Mouse (Mus musculus) cerebellum, adult (tissue): ENCODE measurements at regions not wholly inside any gene's neighbourhood (a gene's known extent, or its start where the extent isn't known, plus 50 kb on each side); places are given as distances from the start of the nearest gene placed in this dataset.

Experiments used
- ATAC-seq: cut with Nextera tagmentation; 2 replicates; pipeline ENCODE4 v1.9.2; 2017; ENCODE audit warnings: mild to moderate bottlenecking, moderate library complexity, mixed read lengths; ENCODE audit not compliant: insufficient number of reproducible peaks, low FRiP score, low TSS enrichment

- ATAC-seq, result no peak
Measured at GRCm38 (mm10) chr9:60931290-60931689, 136.9 kb downstream of the Uaca start.

GRCm38 (mm10) chr9:60936937-60937336, 142.6 kb downstream of the Uaca start:
- no peak for ATAC-seq

- ATAC-seq, result no peak
Measured at GRCm38 (mm10) chr9:60939858-60940804, 145.8 kb downstream of the Uaca start.

GRCm38 (mm10) chr9:60947363-60947762, 153.0 kb downstream of the Uaca start:
- no peak for ATAC-seq

GRCm38 (mm10) chr9:60948531-60949070, 154.3 kb downstream of the Uaca start:
- no peak for ATAC-seq

GRCm38 (mm10) chr9:60950161-60950560, 155.8 kb downstream of the Uaca start:
- ATAC-seq, result no peak

- no peak for ATAC-seq
Measured at GRCm38 (mm10) chr9:60951071-60951561, 156.8 kb downstream of the Uaca start.

- ATAC-seq, result no peak
Measured at GRCm38 (mm10) chr9:60957438-60957837, 163.1 kb downstream of the Uaca start.

GRCm38 (mm10) chr9:60959537-60959936, 165.2 kb downstream of the Uaca start:
- ATAC-seq, result no peak

GRCm38 (mm10) chr9:60962086-60962485, 167.7 kb downstream of the Uaca start:
- no peak for ATAC-seq

- ATAC-seq, result no peak
Measured at GRCm38 (mm10) chr9:60965641-60966040, 171.3 kb downstream of the Uaca start.

- no peak for ATAC-seq
Measured at GRCm38 (mm10) chr9:60968281-60969031, 174.1 kb downstream of the Uaca start.

- no peak for ATAC-seq
Measured at GRCm38 (mm10) chr9:60972201-60972910, 178.0 kb downstream of the Uaca start.

- ATAC-seq, result no peak
Measured at GRCm38 (mm10) chr9:60974546-60974945, 180.2 kb downstream of the Uaca start.

- no peak for ATAC-seq
Measured at GRCm38 (mm10) chr9:60982383-60983085, 188.2 kb downstream of the Uaca start.

GRCm38 (mm10) chr9:60983246-60983645, 188.9 kb downstream of the Uaca start:
- ATAC-seq, result no peak

- no peak for ATAC-seq
Measured at GRCm38 (mm10) chr9:60988113-60988512, 193.8 kb downstream of the Uaca start.

GRCm38 (mm10) chr9:60989670-60990391, 195.5 kb downstream of the Uaca start:
- ATAC-seq, result no peak

GRCm38 (mm10) chr9:60991509-60991908, 197.2 kb downstream of the Uaca start:
- no peak for ATAC-seq
